Mouse (Mus musculus) sigmoid colon, adult 10 weeks (tissue): ENCODE measurements around the gene Syt11. TPM values are rescaled to one million over a fixed set of nuclear protein-coding genes. Genes with fewer than 3 reads are reported as not detected.

ENCODE experiments used
- polyA plus RNA-seq: library from polyadenylated mRNA; stranded (reverse); fragments of 350-450 nt; fragmentation: Illumina TruSeq; extraction: RNeasy Lipid Tissue Mini Kit (QIAGEN cat#74804); gene quantifications from one replicate; pipeline ENCODE4 v1.2.3, GENCODE M21; 2014; ENCODE audit warnings: low read depth, low replicate concordance

The Syt11 gene
- polyA plus RNA-seq: 14.2 TPM

DNA sequence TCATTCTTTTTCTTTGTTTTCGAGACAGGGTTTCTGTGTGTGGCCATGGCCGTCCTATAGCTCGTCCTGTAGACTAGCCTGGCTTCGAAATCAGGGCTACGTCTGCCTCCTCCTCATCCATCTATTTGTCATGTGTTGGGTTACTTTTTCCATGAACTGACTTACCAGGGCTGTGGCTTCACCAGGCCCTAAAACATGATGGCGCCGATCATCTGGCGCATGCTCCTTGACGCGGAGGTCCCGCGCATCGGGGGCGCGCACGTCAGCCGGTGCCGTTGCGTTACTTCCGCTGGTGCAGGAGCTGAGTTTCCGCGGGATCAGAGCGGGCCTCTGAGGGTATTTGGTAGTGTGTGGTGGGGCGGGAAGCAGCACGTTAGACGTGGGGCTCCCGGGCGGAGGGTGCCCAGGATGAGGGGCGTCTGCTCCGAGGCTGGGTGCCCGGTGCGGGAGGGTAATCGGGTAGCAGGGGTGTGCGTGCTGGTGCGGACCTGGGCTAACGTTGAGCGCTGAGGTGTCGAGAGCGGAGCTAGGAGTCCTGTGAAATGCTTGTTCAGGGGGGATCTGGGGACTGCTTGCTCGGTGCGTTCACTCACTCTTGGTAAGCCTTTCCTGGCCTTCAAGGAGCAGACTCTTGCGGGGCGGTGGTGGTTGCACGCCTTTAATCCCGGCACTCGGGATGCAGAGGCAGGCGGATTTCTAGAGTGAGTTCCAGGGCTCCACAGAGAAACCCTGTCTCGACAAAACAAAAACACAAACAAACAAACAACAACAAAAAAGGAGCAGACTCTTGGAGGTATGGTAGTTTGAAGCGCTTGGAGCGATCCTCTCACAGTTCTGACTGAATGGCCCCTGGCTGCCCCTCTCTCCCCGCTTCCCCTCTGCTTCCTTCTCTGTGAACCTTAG is at the start of gene Syt11:
Syt11 (minus strand) TSS at position 226 of the 903 bp plus-strand sequence.

GRCm38 (mm10) chr3:88716399-88717197 is 58.4 kb downstream of the Syt11 start, which contains the start of gene Rit1:
Gene Rit1, plus strand, starts transcription at chr3:88716838.

Other genes with a start within 250 kb of the Syt11 start
- gene Mex3a, start 242.8 kb downstream of the Syt11 start, polyA plus RNA-seq: 1.3 TPM
- 16.6 TPM for gene Rab25, start 226.9 kb downstream of the Syt11 start, polyA plus RNA-seq
- gene Lamtor2, start 222.1 kb downstream of the Syt11 start, polyA plus RNA-seq: 6.8 TPM
- gene Ubqln4, start 221.4 kb downstream of the Syt11 start, polyA plus RNA-seq: 18.9 TPM
- gene Ssr2, start 199.3 kb downstream of the Syt11 start, polyA plus RNA-seq: 23.4 TPM
- 22.3 TPM for gene Arhgef2, start 169.2 kb downstream of the Syt11 start, polyA plus RNA-seq
- gene Rxfp4, start 122.0 kb downstream of the Syt11 start, polyA plus RNA-seq: not detected
- 144 TPM for gene Khdc4, start 89.4 kb downstream of the Syt11 start, polyA plus RNA-seq
- gene Rit1, start 58.3 kb downstream of the Syt11 start, polyA plus RNA-seq: 20.7 TPM
- 10.7 TPM for gene Gon4l, start 60.1 kb upstream of the Syt11 start, polyA plus RNA-seq
- gene Msto1, start 138.8 kb upstream of the Syt11 start, polyA plus RNA-seq: 0.54 TPM
- gene Ash1l, start 175.5 kb upstream of the Syt11 start, polyA plus RNA-seq: 52.7 TPM
- gene Dap3, start 176.0 kb upstream of the Syt11 start, polyA plus RNA-seq: 86.3 TPM